Mouse (Mus musculus) small intestine, adult 2 months (tissue): ENCODE measurements around the gene Rhox4a. TPM values are rescaled to one million over a fixed set of nuclear protein-coding genes. Genes with fewer than 3 reads are reported as not detected.
"Not testable (repeated sequence)": the region's sequence is repeated elsewhere in the genome, so short reads cannot be mapped to it uniquely, and the experiment has no call there.

ENCODE experiments used
- H3K27ac ChIP-seq: fragments of 200-500 bp; 2 replicates; pipeline ENCODE4 v1.5.1; 2012; ENCODE audit warnings: low read depth, low read length, control low read depth, inconsistent platforms; ENCODE audit not compliant: insufficient read depth
- H3K27me3 ChIP-seq: fragments of 200-500 bp; 2 replicates; pipeline ENCODE4 v1.6.1; 2012; ENCODE audit warnings: mild to moderate bottlenecking, moderate library complexity, low read length, inconsistent platforms; ENCODE audit not compliant: control insufficient read depth, insufficient read depth
- H3K36me3 ChIP-seq: fragments of 200-500 bp; 2 replicates; pipeline ENCODE4 v1.6.1; 2012; ENCODE audit warnings: mild to moderate bottlenecking, low read length, control low read depth, inconsistent platforms; ENCODE audit not compliant: control insufficient read depth, insufficient read depth
- H3K4me1 ChIP-seq: fragments of 200-500 bp; 2 replicates; pipeline ENCODE4 v1.6.1; 2012; ENCODE audit warnings: low read length, inconsistent platforms, mixed read lengths; ENCODE audit not compliant: control insufficient read depth, insufficient read depth, insufficient read length
- H3K4me3 ChIP-seq: fragments of 200-500 bp; 2 replicates; pipeline ENCODE4 v1.5.1; 2012; ENCODE audit warnings: low read depth, mild to moderate bottlenecking, control low read depth, inconsistent platforms, low read length, moderate library complexity
- WGBS: fragments of 180-500 bp; shearing (Covaris S2); methylation state at CpG from one replicate; pipeline ENCODE4 v1.1.7; 2018; 5-methylcytosine and 5-hydroxymethylcytosine counted together
- polyA plus RNA-seq: library from polyadenylated mRNA; depleted of rRNA; stranded (reverse); fragments of >200 nt; gene quantifications from 2 replicates; pipeline ENCODE4 v1.2.3, GENCODE M21; 2012; rRNA removed

Rhox4a gene
- polyA plus RNA-seq: not detected in 2 replicates

DNA sequence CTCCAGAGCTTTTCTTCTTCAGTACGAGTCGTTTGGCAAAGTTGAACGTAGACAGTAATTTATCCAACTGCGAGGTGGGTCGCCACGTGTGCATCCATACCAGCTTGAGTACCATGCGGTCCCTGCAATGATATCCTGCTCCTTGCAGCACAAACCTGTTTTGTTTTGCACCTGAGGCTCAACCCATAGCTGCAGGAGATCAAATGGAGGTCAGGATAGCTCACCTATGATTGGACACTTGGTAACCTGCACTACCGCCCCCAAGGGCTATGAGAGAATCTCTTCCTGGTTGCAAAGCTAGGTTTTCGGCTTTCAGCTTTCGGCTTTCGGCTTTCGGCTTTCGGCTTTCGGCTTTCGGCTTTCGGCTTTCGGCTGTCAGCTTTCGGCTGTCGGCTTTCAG lies at the start of gene Rhox4a:
Rhox4a (plus strand) TSS at position 301 of the 400 bp plus-strand sequence.
- H3K4me3 ChIP-seq, H3K27ac ChIP-seq, H3K4me1 ChIP-seq, H3K27me3 ChIP-seq, H3K36me3 ChIP-seq: not testable (repeated sequence)
- WGBS: 93% methylated on average over 11 of the region's 19 CpGs

DNA sequence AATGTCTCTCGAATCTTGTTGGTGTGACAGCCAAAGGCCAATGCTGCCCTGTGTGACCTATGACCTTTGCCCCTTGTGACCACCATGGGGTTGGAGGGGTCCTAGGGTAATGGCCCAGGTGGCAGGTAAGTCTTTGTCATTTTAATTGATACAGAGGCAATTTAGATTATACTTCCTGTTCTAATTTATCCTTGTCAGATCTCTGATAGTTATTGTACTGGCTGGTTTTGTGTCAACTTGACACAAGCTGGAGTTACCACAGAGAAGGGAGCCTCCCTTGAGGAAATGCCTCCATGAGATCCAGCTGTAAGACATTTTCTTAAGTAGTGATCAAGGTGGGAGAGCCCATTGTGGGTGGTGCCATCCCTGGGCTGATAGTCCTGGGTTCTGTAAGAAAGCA lies 43.0 kb upstream of the Rhox4a start, which contains the start of gene Rhox1:
Rhox1 (minus strand) TSS at position 101 of the 400 bp plus-strand sequence.
- not testable (repeated sequence) for H3K36me3 ChIP-seq, H3K27ac ChIP-seq, H3K27me3 ChIP-seq, H3K4me1 ChIP-seq, H3K4me3 ChIP-seq
- 61% methylated on average over 1 of the region's 1 CpGs for WGBS

GRCm38 (mm10) chrX:37244676-37245075 lies 20.5 kb upstream of the Rhox4a start, which contains the start of gene Rhox2a:
Gene Rhox2a (plus strand): TSS chrX:37244976.
- H3K4me3 ChIP-seq, H3K27me3 ChIP-seq, H3K4me1 ChIP-seq, H3K27ac ChIP-seq, H3K36me3 ChIP-seq: not testable (repeated sequence)
- 100% methylated on average over 2 of the region's 9 CpGs for WGBS

DNA sequence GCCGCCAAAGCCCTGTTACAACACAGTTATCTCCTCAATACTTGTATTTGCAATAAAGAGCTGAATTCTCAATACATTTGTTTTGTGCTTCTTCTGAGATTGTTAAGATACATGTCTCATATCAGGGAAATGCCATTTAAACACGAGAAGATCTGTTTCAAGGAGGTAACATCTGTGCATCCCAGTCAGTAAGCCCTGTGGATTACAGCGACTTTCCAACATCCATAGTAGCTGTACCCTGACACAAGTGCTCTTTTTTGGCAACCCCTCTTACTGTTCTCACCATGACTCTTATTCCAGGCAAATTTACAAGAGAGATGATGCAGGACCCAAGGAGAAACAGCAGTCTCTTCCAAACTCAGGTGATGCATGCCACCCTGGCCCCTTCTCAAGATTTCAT lies 15.5 kb upstream of the Rhox4a start, which contains the start of gene Rhox3a:
Rhox3a (plus strand) TSS at position 301 of the 400 bp plus-strand sequence.
- not testable (repeated sequence) for H3K27ac ChIP-seq, H3K4me3 ChIP-seq, H3K36me3 ChIP-seq, H3K27me3 ChIP-seq, H3K4me1 ChIP-seq
- WGBS: 83% methylated on average over 1 of the region's 3 CpGs

Other genes with a start within 250 kb of the Rhox4a start
- gene Sowahd, start 216.5 kb upstream of the Rhox4a start, polyA plus RNA-seq: 0.08 and 0.60 TPM in 2 replicates
- gene Rpl39, start 179.9 kb upstream of the Rhox4a start, polyA plus RNA-seq: 2.5 and 4.4 TPM in 2 replicates
- 0.29 and 0.75 TPM in 2 replicates for gene Upf3b, start 155.0 kb upstream of the Rhox4a start, polyA plus RNA-seq
- 0.47 and 1.1 TPM in 2 replicates for gene Nkap, start 138.5 kb upstream of the Rhox4a start, polyA plus RNA-seq
- gene Akap14, start 96.5 kb upstream of the Rhox4a start, polyA plus RNA-seq: not detected in 2 replicates
- gene Ndufa1, start 74.2 kb upstream of the Rhox4a start, polyA plus RNA-seq: 194 and 230 TPM in 2 replicates
- 0.99 and 1.6 TPM in 2 replicates for gene Rnf113a1, start 74.1 kb upstream of the Rhox4a start, polyA plus RNA-seq
- gene Gm9, start 54.3 kb upstream of the Rhox4a start, polyA plus RNA-seq: not detected in 2 replicates
- not detected in 2 replicates for gene Rhox1, start 43.1 kb upstream of the Rhox4a start, polyA plus RNA-seq
- not detected in 2 replicates for gene Rhox2a, start 20.4 kb upstream of the Rhox4a start, polyA plus RNA-seq
- gene Rhox3a, start 15.4 kb upstream of the Rhox4a start, polyA plus RNA-seq: not detected in 2 replicates
- not detected in 2 replicates for gene Rhox3a2, start 114.7 kb downstream of the Rhox4a start, polyA plus RNA-seq
- not detected in 2 replicates for gene Rhox4a2, start 125.5 kb downstream of the Rhox4a start, polyA plus RNA-seq
- gene Rhox2b, start 146.7 kb downstream of the Rhox4a start, polyA plus RNA-seq: not detected in 2 replicates
- gene Rhox4b, start 167.2 kb downstream of the Rhox4a start, polyA plus RNA-seq: not detected in 2 replicates
- not detected in 2 replicates for gene Rhox2c, start 188.3 kb downstream of the Rhox4a start, polyA plus RNA-seq
- not detected in 2 replicates for gene Rhox3c, start 193.2 kb downstream of the Rhox4a start, polyA plus RNA-seq
- gene Rhox4c, start 215.0 kb downstream of the Rhox4a start, polyA plus RNA-seq: not detected in 2 replicates
- gene Rhox2d, start 228.1 kb downstream of the Rhox4a start, polyA plus RNA-seq: not detected in 2 replicates
- gene Rhox4d, start 249.0 kb downstream of the Rhox4a start, polyA plus RNA-seq: not detected in 2 replicates